Mouse (Mus musculus): ENCODE data around the gene Rab29.
A peak's percentile ranks its signal among the peaks of the same experiment; 100 is the strongest.
"Not testable (repeated sequence)": the region's sequence is repeated elsewhere in the genome, so short reads cannot be mapped to it uniquely, and the experiment has no call there.

Rab29 gene

DNA sequence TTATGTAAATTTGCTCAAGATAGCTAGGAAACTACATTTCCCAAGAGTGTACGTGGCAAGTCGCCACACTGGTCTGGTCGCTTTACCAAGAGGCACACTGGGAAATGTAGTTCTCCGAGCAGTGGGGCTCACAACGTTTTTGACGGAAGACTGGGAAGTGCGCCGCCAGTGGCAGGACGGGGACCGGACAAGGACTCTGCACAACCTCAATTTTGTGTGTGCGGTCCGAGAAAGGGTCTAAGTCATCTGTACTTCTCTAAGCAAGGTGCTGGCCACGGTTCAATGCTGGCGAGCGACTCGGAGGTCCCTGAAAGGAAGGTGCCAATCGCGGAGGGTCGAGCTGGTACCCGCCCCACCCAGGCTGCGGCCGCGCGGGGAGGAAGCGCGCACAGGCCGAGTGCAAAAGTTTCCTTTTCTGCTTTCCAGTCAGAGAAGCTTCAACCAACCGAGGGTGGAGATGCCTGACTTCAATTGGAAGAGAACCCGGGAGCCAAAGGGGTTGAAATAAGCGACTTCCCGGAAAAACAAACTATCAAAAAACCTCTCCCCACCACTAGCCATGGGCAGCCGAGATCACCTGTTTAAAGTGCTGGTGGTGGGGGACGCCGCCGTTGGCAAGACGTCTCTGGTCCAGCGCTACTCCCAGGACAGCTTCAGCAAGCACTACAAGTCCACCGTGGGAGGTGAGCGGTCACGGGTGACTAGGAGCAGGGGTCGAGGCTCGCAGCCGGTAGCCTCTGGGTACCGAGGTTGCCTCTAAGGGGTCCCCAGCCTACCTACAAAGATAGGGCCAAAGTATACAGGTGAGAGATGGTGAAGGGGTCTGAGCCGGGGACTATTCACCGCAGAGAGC, at the start of gene Rab29:
Gene Rab29, plus strand, starts transcription at position 132 of the 853 bp plus-strand sequence.
- DNase-seq (ENCODE audit: low spot score in 2 of 2) = peak; percentile 86 to 87

DNA sequence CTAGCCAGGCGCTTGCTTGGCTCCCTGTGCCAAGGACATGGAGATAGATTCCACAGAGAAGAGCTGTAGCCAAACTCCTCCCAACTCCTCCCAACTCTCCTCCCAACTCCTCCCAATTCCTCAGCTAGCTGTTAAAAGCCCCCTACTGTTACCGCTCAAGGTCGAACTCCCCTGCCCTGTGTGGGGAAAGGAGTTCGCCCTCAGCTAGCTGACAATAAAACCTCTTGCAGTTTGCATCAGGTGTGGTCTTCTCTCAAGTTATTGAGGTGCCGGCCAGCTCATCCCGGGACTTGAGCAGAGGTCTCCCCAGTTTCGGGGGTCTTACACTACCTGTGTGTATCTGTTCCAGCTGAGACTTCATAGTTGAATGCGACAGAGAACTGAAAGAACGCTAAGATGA, 46.7 kb upstream of the Rab29 start:
- DNase-seq (ENCODE audit: low spot score in 2 of 2) = not testable (repeated sequence)

DNA sequence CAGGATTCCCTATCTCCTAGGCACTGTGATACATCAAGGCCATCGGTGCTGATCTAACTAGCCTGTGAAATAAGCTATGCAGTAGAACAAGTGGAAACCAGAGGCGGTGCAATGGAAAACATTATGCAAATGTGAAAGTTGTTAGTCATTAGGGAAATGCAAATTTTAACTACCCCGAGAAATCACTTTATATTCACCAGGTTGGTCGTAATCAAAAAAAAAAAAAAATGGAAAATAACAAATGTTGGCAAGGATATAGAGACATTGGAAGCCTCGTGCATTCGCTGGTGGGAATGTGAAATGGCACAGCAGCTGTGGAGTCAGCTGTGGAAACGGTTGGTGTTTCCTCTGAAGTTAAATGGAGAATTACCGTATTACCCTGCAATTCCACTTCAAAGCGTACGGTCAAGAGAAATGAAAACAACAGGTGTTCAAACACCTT, 46.1 kb upstream of the Rab29 start:
- DNase-seq (ENCODE audit: low spot score in 2 of 2) = peak in 1 of 2 experiments; percentile 18

DNA sequence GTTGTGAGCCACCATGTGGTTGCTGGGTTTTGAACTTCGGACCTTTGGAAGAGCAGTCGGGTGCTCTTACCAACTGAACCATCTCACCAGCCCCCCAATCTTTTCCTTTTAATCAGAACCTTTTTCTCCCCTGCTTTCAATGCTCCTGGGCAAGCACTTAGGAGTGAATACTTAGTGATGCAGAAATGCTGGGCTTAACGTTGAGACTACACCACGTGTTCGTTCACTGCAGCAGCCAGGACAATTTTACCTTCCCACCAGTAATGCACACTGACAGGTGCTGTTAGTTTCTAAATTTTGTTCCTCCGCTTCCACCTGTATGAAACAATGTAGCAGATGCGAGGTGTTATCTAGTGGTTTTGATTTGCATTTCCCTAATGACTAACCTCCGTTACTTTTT, 44.7 kb upstream of the Rab29 start:
- DNase-seq (ENCODE audit: low spot score in 2 of 2) = no peak

DNA sequence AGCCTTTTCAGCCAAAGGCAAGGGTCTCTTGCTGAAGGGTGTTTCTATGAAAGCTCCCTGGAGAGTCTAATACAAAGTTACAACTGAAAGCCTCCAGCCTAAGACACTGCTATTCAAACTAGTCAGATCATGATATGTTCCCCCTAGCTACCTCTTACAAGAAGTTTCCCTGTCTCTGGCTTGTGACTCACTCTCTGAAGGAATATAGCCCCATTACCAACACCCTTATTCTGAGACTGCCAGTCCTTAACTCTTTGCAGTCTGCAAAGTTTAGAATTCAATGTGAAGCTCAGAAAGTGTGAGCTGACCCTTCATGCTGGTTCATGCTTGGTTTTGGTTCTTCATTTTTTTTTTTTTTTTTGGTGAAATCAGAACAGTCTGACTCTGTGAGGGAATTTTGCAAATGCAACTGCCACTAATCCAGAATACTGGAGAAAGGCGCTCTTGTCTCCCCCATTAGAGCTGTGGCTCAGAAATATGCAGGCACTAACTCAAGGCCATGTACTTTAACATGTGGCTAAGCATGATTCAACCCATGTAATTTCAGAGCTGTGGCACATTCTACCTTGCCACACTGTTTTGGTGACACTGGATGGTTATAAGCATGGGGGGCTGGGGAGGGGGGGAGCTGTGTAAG, 44.0 kb upstream of the Rab29 start:
- no peak for DNase-seq (ENCODE audit: low spot score in 2 of 2)

DNA sequence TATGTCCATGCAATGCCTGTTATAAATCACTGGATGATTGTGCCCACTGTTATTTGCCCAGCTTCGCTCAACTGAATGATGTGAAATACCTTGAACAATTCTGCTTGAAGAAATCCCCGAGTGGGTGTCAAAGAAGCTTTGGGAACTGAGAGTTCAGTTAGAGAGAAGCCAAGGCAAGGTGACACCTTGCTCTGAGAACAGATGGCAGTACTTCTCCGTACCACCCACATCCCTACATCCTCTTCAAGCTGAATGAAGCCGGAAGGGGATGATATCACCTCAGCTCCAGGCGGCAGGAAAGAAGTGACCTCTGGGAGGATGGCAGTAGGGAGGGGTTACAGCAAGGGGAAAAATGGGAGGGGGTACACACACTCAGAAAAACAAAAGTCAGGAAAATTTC, 43.5 kb upstream of the Rab29 start:
- DNase-seq (ENCODE audit: low spot score in 2 of 2) = peak in 1 of 2 experiments; percentile 65

DNA sequence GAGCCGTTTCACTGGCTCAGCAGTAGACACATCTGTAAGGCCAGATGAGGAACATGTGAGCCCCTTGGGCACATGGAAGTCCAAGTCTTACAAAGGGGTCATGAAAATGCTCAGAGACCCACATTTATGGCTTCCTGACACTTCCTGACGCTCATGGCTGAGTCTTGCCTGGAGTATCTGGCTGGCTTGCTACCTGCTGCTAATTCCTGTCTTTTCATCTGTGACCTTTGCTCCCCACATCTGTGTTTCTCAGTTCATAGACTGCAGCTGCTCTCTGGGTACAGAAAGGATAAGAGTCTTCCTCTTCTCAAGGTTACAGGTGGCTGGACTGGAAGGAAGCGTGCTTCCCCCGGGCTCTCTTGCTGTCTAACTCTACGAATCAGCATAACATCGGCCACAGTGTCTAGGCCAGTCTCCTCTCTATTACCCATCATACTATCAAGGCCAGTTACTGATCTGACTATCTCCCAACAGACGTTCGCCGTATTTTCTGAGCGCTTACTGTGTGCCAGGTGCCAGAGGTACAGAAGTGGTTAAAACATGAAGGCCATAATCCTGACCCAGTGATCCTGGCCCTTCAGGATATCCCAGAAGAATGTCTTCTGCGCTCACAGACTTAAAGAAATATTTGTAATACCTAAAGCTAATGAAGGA, 42.4 kb upstream of the Rab29 start:
- DNase-seq (ENCODE audit: low spot score in 2 of 2) = no peak

DNA sequence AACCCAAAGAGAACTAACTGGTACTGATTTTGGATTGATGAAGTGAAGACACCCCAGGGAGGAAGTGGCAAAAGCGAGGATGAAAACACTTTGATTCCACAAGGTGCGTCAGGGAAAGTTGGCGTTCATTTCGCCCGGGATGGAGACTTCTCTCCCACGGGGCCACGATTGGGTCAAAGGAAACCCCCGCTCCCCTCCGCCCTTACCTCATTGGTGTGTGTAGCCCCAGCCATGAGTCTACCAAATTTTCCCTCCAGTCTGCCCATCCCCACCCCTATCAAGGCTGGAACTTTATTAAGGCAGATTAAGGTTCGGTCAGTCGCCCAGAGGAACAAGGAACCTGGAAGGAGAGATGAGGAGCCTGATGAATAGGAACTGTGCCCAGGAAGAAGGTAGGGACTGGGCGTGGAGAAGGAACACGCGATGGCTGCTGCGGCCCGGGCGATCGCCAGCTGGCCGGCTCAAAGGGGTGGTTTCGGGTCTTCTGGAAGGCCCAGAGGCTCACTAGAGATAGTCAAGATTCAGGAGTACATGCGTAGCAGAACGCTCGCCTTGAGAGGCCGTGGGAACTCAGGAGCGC, 39.7 kb upstream of the Rab29 start, which contains the start of gene Slc41a1:
Gene Slc41a1, plus strand, starts transcription at position 287 of the 580 bp plus-strand sequence.
- DNase-seq (ENCODE audit: low spot score in 2 of 2) = no peak

DNA sequence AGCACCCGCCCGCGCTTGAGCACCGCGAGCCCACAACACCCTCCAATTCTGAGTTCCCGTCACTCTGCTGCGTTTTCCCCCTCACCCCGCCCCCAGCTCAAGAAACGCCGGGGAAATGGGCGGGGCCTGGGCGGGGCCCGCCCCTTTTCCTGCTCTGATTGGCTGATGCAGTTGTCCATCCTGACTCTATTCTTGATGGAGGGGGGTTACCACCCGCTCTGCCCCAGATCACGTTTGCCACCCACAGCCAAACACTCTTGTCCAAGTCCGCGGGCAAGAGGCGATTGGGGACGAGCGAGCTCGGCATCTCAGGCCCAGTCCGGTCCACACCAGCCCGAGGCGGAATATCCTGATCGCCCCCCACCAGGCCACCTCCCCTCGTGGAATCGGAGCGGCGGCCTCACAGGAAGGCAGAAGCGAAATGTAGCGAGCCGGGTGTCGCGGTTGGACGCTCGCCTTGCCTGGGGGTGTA, 39.2 kb upstream of the Rab29 start:
- DNase-seq (ENCODE audit: low spot score in 2 of 2) = peak; percentile 91 to 92

DNA sequence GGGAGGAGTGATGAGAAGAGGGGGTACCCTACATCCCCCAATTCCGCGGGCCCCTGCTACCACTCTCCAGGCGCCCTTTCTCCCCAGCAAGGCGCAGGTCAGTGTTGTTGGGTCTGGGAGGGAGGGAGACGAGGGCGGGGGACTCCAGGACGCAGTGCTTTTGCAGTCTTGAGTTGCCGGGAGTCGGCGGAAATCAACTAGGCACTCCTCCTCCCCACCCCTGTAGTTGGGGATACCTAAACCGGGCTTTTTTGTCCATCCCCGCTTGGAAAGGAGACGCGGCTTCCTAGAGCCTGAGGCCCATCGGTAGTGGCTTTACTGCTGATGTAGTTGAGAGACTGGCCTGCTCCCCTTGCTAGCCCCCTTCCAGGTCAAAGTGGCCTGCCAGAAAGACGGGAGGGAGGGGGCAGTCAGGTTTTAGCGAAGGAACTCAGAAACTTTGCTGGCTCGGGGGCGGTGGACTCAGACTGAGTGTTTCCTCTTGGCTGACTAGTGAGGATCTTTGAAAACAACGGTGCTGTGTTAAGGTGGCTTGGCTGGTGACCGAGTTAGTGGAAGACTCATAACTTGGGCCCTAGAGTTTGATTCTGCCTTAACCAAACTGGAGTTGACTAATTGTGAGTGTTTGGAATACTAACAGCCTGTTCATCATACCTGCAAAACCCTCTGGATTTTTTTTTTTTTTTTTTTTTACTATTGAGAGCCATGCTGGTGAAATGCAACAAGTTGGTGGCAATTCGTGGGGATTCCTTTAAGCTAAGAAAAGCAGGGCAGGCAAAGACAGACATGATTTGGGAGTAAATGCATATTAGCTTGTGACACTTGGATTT, 38.5 kb upstream of the Rab29 start:
- no peak for DNase-seq (ENCODE audit: low spot score in 2 of 2)

DNA sequence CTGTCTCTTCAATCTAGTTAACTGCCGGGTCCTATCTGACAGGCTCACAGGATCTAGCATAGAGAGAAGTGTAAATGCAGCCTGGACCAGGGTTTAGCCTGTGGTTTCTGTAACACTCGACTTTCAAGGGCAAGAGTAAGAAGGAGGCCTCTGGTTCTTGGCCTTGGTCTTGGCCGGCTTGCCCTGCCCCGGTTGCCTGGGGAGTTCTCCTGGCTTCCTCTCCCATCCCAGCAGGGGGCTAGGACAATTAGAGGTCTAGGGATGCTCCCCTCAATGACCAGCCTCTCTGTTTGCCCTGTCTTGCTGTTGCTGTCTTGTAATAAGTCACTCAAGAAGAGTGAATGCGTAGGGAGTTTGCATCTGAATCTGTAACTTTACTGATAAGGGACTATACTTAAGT, 37.7 kb upstream of the Rab29 start:
- DNase-seq (ENCODE audit: low spot score in 2 of 2) = no peak

DNA sequence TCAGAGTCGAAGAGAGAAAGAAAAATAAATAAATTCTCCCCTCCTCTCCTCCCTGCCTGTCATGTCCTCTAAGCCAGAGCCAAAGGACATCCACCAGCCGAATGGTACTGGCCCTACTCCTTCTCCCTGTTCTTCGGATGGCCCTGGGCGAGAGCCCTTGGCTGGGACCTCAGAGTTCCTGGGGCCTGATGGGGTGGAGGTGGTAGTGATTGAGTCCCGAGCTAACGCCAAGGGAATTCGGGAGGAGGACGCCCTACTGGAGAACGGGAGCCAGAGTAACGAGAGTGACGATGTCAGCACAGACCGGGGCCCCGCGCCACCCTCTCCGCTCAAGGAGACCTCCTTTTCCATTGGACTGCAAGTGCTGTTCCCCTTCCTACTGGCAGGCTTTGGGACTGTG, 36.5 kb upstream of the Rab29 start:
- no peak for DNase-seq (ENCODE audit: low spot score in 2 of 2)

DNA sequence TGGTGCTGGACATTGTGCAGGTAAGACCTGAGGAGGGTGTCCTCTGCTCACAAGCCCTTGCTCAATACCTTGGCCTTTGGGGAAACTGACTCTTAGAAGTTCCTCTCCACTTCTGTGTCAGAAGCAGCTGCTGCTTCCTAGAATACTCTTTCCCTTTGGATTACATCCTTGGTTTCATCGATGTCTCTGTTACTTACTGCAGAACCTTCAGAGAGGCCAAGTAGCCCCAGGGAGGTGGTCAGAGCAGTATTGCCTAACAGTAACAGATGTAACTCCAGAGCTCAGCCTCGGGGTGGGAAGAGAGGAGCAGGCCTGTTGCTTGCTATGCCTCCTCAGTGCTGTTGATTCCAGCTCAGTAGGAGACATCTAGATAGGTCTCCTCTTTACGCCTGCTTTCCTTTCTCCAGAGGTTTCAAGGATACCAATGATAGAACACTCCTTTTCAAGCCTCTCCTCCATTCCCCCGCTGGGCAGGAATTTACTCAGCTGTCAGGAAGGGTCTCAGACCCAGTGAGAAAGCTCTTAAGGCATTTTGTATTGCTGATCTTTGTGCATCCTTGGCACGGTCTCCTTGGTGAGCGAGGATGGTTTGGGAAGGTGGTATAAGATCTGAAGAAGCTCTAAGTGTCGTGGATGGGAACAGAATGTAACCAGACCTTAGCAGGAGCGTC, 35.9 kb upstream of the Rab29 start:
- no peak for DNase-seq (ENCODE audit: low spot score in 2 of 2)

DNA sequence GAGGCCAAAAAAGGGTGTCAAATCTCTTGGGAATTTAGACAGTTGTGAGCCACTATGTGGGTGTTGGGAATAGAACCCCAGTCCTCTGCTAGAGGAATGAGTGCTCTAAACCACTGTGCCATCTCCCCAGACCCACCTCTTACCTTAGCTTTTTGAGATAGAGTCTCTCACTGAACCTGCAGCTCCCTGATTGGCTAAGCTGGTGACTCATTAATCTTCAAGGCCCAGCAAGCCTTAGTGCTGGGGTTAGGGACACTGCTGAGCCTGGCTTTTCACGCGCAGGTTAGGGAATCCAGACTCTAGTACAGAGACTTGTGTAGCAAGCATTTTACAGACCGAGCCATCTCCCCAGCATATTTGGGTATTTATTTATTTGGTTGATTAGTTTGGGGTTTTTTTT, 30.0 kb upstream of the Rab29 start:
- no peak for DNase-seq (ENCODE audit: low spot score in 2 of 2)

DNA sequence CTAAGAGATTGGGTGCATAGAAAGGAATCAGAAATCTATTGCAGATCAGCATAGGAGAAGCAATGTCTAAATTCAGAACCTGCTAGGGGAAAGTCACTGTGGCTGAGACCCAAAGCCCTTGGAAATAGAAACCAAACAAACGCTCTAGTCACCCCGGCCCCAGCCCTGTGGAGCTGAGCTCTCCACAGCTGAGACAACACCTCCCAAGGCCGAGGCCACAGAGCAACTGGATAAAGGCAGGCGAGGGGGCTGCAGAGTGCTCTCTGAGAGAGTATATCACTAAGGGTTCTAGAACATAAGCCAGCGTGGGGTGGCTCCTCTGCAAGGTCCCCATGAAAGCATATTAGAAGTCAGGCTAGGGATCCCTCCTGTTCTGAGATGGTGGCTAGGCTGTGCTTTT, 28.5 kb upstream of the Rab29 start:
- no peak for DNase-seq (ENCODE audit: low spot score in 2 of 2)

DNA sequence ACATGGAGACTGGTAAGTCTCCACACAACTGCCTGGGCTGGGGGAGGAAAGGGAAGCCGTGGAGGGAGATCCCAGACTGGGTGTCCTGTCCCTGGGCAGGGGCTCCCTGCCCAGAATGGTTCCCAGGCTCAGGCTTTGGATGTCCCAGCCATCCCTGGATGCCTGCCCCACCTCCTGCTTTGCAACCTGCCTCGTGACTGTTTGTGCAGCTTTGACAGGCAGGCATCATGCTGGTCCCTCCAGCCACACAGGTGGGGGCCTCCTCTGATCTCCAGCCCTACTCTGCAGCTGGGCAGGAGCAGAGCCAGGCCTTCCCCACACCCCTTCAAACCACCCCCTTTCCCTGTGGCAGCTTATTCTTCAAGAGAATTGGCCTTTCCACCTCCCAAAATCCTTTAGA, 27.7 kb upstream of the Rab29 start:
- no peak for DNase-seq (ENCODE audit: low spot score in 2 of 2)

DNA sequence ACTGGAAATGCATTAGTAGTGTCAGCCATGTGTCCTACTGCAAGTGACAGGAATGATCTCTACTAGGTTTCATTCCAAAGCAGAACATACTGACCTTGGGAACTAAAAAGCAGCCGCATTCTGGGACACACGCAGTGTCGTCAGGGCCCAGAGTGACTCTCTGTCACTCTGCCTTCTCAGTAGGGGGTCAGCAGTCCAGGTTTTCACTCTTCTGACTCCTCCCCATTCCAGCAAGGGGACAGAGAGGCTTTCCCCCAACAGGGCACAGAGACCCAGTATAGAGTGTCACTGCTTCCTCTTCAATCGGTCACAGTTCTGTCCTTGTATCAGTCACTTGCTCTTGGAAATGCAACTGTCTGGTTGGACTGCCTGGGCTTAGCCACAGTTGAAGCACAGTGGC, 24.8 kb upstream of the Rab29 start:
- no peak for DNase-seq (ENCODE audit: low spot score in 2 of 2)

DNA sequence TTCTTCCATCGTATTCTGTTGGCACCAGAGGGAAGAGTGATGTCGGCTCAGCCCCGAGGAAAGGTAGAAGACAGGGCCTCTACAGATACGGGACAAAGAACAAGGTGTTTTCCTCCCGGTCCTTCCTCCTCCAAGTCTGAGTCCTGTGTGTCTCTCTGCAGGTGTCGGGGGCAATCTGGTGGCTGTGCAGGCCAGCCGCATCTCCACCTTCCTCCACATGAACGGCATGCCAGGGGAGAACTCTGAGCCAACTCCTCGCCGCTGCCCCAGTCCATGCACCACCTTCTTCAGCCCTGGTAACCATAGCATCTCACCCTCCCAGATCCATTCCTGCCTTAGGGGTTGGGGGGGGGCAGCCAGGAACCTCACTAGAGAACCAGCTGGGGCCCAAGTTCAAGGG, 23.3 kb upstream of the Rab29 start:
- DNase-seq (ENCODE audit: low spot score in 2 of 2) = no peak

DNA sequence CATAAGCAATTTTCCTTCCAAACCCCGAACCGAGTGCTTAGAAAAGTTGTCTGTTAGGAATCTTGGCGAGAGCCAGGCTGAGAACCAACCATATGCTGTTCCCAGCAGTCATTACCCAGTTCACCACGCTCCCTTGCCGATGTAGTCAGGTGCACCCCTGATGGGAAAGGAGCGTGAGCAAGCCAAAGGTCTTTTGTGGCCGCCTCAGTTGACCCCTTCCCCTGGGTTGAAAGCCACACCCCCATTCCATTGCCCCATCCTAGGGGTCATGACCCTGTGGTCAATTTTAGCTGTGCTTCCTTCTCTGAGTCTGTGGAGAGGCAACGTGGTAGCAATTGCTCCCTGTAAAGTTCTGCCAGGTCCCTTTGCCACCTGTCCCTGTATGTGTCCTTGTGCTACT, 22.1 kb upstream of the Rab29 start:
- DNase-seq (ENCODE audit: low spot score in 2 of 2) = no peak

DNA sequence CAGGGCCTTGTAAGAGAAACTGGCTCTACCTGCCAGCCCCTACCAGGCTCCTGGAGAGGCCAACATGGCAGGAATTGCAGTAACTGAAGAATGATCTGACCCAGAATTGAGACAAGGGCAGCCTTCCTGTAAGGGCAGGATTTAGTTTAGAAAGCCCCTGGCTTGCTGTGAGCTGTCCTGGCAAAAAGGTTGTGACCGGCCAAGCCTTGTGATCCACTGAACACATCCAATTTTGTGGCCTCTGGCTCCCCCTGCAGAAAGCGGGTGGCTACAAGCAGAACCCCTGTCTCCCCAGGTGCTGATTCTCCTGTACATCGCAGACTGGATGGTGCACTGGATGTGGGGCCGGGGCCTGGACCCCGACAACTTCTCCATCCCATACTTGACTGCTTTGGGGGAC, 20.8 kb upstream of the Rab29 start:
- peak in 1 of 2 experiments; percentile 39 for DNase-seq (ENCODE audit: low spot score in 2 of 2)

DNA sequence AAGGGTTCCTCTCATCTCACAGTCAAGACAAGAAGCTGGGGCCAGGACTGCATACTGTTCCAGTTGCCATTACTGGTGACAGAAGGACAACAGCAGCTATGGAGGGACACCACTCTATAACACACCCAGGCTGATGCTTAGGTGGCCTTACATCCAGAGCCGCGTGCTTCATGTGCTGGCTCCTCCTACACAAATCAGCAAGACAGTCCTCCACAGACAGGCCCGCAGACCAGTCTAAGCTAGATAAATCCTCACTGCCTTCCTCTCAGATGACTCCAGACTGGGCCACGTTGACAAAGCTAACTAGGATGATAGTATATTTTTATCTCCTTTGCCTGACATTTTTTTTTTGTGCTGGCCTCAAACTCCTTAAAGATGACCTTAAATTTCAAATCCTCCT, 5.2 kb upstream of the Rab29 start:
- DNase-seq (ENCODE audit: low spot score in 2 of 2) = no peak

All from right cerebral cortex, postnatal 36 days (tissue).